Mouse (Mus musculus): ENCODE measurements around the gene Tmem59. TPM values are rescaled to one million over a fixed set of nuclear protein-coding genes. Genes with fewer than 3 reads are reported as not detected.

Tmem59 gene
- polyA plus RNA-seq, 2 experiments = 235 to 441 TPM

DNA sequence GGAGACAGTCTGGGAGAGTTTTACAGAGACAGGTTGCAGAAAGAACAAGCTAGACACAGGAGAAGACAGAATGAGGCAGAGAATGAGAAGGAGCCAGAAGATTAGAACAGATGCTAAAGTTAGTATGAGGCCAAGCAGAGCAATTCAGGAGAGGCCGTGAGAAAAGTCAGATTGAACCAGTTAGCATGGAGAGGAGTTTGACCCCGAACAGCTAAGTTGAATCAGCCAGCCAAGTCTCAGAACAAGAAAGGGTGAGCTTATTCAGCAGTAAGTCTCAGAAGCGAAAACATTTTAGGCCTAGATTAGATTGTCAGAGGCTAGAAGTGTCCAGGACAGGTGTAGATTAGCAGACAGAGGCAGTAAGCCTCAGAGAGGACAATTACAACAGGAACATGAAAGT lies 41.7 kb upstream of the Tmem59 start:
- Histone ChIP-seq H3K4me3 (replicated peaks; ENCODE audit: low read length) (no peak overlapping the region), H3K36me3 (ENCODE audit: control insufficient read depth, insufficient read depth, low read length) (peaks cover 12% of the 10 kb centered on the region; the same call in 1 of the 2 replicates), H3K27ac (replicated peaks; ENCODE audit: low read depth, low read length) (no peak overlapping the region), H3K9ac (ENCODE audit: low read depth, low read length, severe bottlenecking) (no peak overlapping the region), H3K4me2 (replicated peaks; ENCODE audit: low read depth, low read length, severe bottlenecking) (no peak overlapping the region), H3K27me3 (ENCODE audit: control insufficient read depth, insufficient read depth, low read length) (no peaks in the 10 kb centered on the region), H3K4me1 (ENCODE audit: control insufficient read depth, insufficient read depth, low read length) (peaks cover 21% of the 10 kb centered on the region), H3K9me3 (ENCODE audit: control insufficient read depth, low read length) (no peaks in the 10 kb centered on the region)
- no peak for TF ChIP-seq POLR2A (IDR thresholded peaks at IDR 0.05; ENCODE audit: borderline replicate concordance, extremely low read depth, insufficient read depth, insufficient read length)
- no peak for ATAC-seq (ENCODE audit: low FRiP score, low read depth)
- DNase-seq (ENCODE audit: low spot score) = no peak
- WGBS = 51% methylated on average over 3 of the region's 3 CpGs

DNA sequence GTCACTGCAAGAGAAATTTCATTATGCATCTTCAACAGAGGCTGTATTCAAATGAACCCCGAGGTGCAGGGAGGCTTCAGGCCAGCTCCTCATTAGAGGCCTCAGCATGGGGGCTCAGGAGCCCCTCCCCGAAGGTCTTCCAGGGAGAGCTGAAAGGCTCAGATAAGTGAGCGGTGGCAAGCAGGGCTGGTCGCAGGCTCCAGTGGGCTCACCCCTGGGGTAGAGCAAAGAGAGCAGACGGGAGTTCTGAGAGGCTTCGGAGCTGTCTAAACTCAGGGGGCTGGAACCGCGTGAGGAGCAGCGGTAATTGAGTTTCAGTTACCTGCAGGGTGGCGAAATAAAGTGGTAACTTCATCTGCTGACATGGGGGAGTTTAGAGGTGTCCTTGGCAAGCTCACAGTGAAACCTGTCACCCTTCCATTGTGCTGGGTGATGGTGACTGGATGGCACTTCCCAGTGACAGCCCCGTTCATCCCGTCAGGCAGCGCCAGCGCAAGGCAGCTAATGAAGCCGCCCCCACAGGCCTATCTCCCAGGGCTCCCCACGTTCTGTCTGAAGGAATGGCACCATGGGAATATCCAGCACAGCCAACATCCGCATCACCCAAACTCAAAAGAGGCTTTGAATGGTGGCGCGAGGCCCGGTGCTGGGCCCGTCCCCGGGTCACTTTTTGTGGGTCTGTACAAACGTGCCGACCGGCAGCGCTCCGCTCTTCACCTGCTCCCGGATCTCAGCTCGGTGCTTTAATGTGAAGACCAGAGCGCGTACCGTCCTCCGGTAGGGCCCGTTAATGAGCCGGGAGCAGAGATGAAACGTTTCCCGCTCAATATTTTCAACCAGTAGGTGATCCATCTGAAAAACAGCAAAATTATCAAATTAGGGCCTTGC lies 39.0 kb upstream of the Tmem59 start:
- Histone ChIP-seq H3K36me3 (ENCODE audit: control insufficient read depth, insufficient read depth, low read length) (peaks cover 19% of the 10 kb centered on the region; the same call in 1 of the 2 replicates), H3K4me1 (ENCODE audit: control insufficient read depth, insufficient read depth, low read length) (peaks cover 21% of the 10 kb centered on the region)
- no peak for TF ChIP-seq POLR2A (IDR thresholded peaks at IDR 0.05; ENCODE audit: borderline replicate concordance, extremely low read depth, insufficient read depth, insufficient read length)

DNA sequence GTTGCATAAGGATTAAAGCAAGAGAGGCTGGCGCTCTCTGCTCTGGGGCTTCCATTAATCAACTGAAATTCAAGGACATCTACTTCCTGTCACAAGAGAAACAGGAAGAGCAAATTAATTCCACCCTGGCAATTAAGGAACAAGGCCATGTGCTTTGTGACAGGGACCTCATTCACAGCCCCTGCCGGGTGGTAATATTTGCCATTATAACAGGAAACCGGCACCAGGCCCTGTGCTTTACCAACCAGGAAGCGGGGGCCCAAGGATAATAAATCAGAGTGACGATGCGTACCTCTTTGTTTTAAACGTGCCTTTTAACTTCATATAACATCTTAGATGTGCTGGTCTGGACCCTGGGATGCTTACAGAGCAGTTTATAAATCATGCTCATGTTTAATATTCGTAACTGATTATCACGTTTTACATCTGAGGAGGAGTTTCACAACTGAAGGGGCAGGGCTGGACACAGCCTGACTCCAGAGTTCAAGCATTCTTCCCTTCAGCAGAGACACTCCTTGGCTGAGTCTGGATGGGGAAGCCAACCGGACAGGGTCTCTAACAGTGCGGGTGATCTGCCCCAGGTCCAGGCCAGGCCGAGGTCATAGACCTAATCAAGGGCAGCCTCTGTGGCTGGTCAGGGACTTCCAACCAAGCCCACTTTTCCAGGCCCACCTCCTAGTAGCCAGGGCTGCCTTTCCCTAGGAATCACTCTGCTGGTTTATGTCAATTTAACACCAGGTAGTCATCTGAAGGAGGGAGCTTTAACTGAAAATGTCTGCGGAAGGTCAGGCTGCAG lies 38.2 kb upstream of the Tmem59 start:
- Histone ChIP-seq H3K9ac (ENCODE audit: low read depth, low read length, severe bottlenecking) (no peak overlapping the region; the same call in 1 of the 2 replicates), H3K27me3 (ENCODE audit: control insufficient read depth, insufficient read depth, low read length) (no peaks in the 10 kb centered on the region), H3K9me3 (ENCODE audit: control insufficient read depth, low read length) (no peaks in the 10 kb centered on the region), H3K27ac (replicated peaks; ENCODE audit: low read depth, low read length) (no peak overlapping the region), H3K36me3 (ENCODE audit: control insufficient read depth, insufficient read depth, low read length) (peaks cover 19% of the 10 kb centered on the region; the same call in 1 of the 2 replicates), H3K4me1 (ENCODE audit: control insufficient read depth, insufficient read depth, low read length) (peaks cover 21% of the 10 kb centered on the region), H3K4me3 (replicated peaks; ENCODE audit: low read length) (no peak overlapping the region), H3K4me2 (replicated peaks; ENCODE audit: low read depth, low read length, severe bottlenecking) (no peak overlapping the region)
- WGBS = 32% methylated on average over 13 of the region's 13 CpGs
- TF ChIP-seq POLR2A (IDR thresholded peaks at IDR 0.05; ENCODE audit: borderline replicate concordance, extremely low read depth, insufficient read depth, insufficient read length) = no peak
- ATAC-seq (ENCODE audit: low FRiP score, low read depth) (no peak), DNase-seq (ENCODE audit: low spot score) (no peak)

More for the DNA sequence above, 39.0 kb upstream of the Tmem59 start:
- WGBS = 38% methylated on average over 37 of the region's 37 CpGs
- no peak overlapping the region for H3K4me3 ChIP-seq (replicated peaks; ENCODE audit: low read length)
- H3K27me3 ChIP-seq (ENCODE audit: control insufficient read depth, insufficient read depth, low read length) = no peaks in the 10 kb centered on the region
- H3K9ac ChIP-seq (ENCODE audit: low read depth, low read length, severe bottlenecking) = no peak overlapping the region; the same call in 1 of the 2 replicates
- ATAC-seq (ENCODE audit: low FRiP score, low read depth) (no peak), DNase-seq (ENCODE audit: low spot score) (no peak)
- no peak overlapping the region for H3K27ac ChIP-seq (replicated peaks; ENCODE audit: low read depth, low read length)
- H3K4me2 ChIP-seq (replicated peaks; ENCODE audit: low read depth, low read length, severe bottlenecking) = no peak overlapping the region
- no peaks in the 10 kb centered on the region for H3K9me3 ChIP-seq (ENCODE audit: control insufficient read depth, low read length)

DNA sequence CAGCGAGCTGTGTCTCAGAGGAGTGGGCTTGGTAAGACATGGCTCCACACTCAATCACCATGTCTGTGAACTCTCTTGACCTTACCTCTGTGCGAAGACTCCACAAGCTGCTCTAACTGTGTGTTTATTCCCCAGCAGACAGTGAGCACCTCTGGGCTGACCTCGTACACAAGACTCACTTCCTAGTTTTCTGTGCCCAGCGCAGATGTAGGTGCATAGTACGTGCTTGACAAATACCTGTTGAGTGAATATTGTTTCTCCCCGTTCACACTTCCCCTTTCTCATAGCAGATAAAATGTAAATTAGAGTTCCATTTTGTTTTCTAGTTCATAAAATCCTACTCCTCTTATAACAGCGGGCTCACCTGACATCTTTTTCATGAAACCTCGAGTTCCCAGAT lies 34.7 kb upstream of the Tmem59 start:
- H3K27me3 ChIP-seq (ENCODE audit: control insufficient read depth, insufficient read depth, low read length) = no peaks in the 10 kb centered on the region
- H3K4me1 ChIP-seq (ENCODE audit: control insufficient read depth, insufficient read depth, low read length) = peaks cover 13% of the 10 kb centered on the region
- 89% methylated on average over 8 of the region's 8 CpGs for WGBS
- H3K4me3 ChIP-seq (replicated peaks; ENCODE audit: low read length) = no peak overlapping the region
- DNase-seq (ENCODE audit: low spot score) (no peak), ATAC-seq (ENCODE audit: low FRiP score, low read depth) (no peak)
- no peak overlapping the region; the same call in 1 of the 2 replicates for H3K27ac ChIP-seq (replicated peaks; ENCODE audit: low read depth, low read length)
- H3K36me3 ChIP-seq (ENCODE audit: control insufficient read depth, insufficient read depth, low read length) = peaks cover 37% of the 10 kb centered on the region
- TF ChIP-seq POLR2A (IDR thresholded peaks at IDR 0.05; ENCODE audit: borderline replicate concordance, extremely low read depth, insufficient read depth, insufficient read length) = no peak
- no peak overlapping the region for H3K9ac ChIP-seq (ENCODE audit: low read depth, low read length, severe bottlenecking)
- no peak overlapping the region for H3K4me2 ChIP-seq (replicated peaks; ENCODE audit: low read depth, low read length, severe bottlenecking)
- no peaks in the 10 kb centered on the region for H3K9me3 ChIP-seq (ENCODE audit: control insufficient read depth, low read length)

DNA sequence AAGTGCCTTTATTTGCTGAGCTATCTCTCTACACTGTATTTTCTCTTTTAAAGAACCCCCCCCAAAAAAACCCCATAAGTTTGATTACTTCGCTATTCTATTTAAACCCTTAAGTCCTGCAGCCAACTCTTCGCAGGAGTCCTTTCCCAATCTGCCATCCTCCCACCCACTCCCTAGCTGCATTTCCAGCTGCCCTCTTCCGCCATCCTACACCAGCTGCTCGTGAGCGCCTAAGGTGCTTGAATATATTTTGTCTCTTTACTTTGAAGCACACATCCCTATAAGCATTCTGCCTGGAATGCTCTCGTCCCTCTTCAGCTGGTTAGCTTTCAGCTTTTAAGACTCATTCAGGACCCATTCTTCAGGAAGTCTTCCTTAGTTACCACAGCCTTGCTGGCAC lies 27.2 kb upstream of the Tmem59 start:
- Histone ChIP-seq H3K36me3 (ENCODE audit: control insufficient read depth, insufficient read depth, low read length) (peaks cover 20% of the 10 kb centered on the region), H3K27me3 (ENCODE audit: control insufficient read depth, insufficient read depth, low read length) (no peaks in the 10 kb centered on the region), H3K9me3 (ENCODE audit: control insufficient read depth, low read length) (no peaks in the 10 kb centered on the region), H3K4me1 (ENCODE audit: control insufficient read depth, insufficient read depth, low read length) (no peaks in the 10 kb centered on the region), H3K27ac (replicated peaks; ENCODE audit: low read depth, low read length) (no peak overlapping the region), H3K4me3 (replicated peaks; ENCODE audit: low read length) (no peak overlapping the region), H3K9ac (ENCODE audit: low read depth, low read length, severe bottlenecking) (no peak overlapping the region), H3K4me2 (replicated peaks; ENCODE audit: low read depth, low read length, severe bottlenecking) (no peak overlapping the region)
- TF ChIP-seq POLR2A (IDR thresholded peaks at IDR 0.05; ENCODE audit: borderline replicate concordance, extremely low read depth, insufficient read depth, insufficient read length) = no peak
- 85% methylated on average over 6 of the region's 6 CpGs for WGBS
- ATAC-seq (ENCODE audit: low FRiP score, low read depth) = no peak
- no peak for DNase-seq (ENCODE audit: low spot score)
